Mouse (Mus musculus): ENCODE data around the gene Cela2a. TPM values are rescaled to one million over a fixed set of nuclear protein-coding genes. Genes with fewer than 3 reads are reported as not detected.

The Cela2a gene
- polyA plus RNA-seq, 1 experiment from 2014 or later: 0.18 TPM

DNA sequence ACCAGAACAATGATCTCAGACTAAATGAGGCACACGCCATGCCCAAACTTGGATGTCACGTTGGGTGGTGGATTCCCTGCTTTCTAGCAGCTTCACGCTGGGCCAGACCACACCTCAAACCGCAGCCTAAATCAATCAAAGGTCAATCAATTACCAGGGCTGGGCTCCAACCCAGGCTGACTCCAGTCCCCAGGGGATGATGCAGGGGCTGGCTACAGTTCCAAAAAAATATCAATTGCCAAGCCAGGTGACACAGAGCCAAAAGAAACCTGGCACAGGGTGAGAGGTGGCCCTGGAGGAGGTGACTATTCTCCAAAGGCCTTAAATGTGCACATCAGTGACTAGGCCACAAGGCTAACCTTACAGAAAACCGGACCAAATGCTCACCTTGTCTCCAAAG, 39.6 kb upstream of the Cela2a start:
- Histone ChIP-seq H3K27ac (no peak overlapping the region), H3K27me3 (ENCODE audit: insufficient read depth, low read length) (no peaks in the 10 kb centered on the region), H3K36me3 (ENCODE audit: insufficient read depth, low read length) (no peaks in the 10 kb centered on the region), H3K4me1 (replicated peaks; ENCODE audit: insufficient read depth, low read length) (0 out of 2 replicates have a peak, but pooled peaks cover 3% of the 10 kb centered on the region), H3K4me2 (ENCODE audit: low read length) (no peak overlapping the region), H3K9me3 (replicated peaks; ENCODE audit: low read length) (no peaks in the 10 kb centered on the region), H3K4me3 (replicated peaks; ENCODE audit: low read depth, low read length) (no peak overlapping the region), H3K9ac (ENCODE audit: low read depth, low read length) (no peak overlapping the region)
- WGBS: 96% methylated on average over 5 of the region's 5 CpGs
- ATAC-seq (replicated peaks; ENCODE audit: low FRiP score, low read depth) (no peak), DNase-seq (ENCODE audit: low spot score) (no peak)
- no peak for TF ChIP-seq CTCF (IDR thresholded peaks at IDR 0.05; ENCODE audit: low read depth)

DNA sequence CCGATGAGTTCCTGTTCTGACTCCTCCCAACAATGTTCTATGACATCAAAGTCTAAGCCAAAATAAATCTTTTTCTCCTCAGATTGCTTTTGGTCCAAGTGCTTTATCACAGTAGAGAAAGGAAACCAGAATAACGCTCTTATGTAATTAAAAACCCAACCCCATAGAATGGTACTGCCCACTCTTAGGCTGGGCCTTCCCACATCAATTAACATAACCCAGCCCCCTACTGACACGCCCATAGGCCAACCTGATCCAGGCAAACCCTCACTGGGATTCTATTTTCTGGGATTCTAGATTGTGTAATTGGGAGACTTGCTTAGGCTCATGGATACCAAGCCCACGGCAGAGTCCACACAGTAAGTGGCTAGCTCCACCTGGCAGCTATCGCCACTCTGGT, 39.0 kb upstream of the Cela2a start:
- Histone ChIP-seq H3K27me3 (ENCODE audit: insufficient read depth, low read length) (no peaks in the 10 kb centered on the region), H3K4me3 (replicated peaks; ENCODE audit: low read depth, low read length) (no peak overlapping the region), H3K9me3 (replicated peaks; ENCODE audit: low read length) (no peaks in the 10 kb centered on the region), H3K9ac (ENCODE audit: low read depth, low read length) (no peak overlapping the region), H3K4me1 (replicated peaks; ENCODE audit: insufficient read depth, low read length) (0 out of 2 replicates have a peak, but pooled peaks cover 3% of the 10 kb centered on the region), H3K4me2 (ENCODE audit: low read length) (no peak overlapping the region), H3K27ac (no peak overlapping the region), H3K36me3 (ENCODE audit: insufficient read depth, low read length) (peaks cover 3% of the 10 kb centered on the region; the same call in 1 of the 2 replicates)
- ATAC-seq (replicated peaks; ENCODE audit: low FRiP score, low read depth) (no peak), DNase-seq (ENCODE audit: low spot score) (no peak)
- WGBS: 85% methylated on average over 5 of the region's 5 CpGs
- no peak for TF ChIP-seq CTCF (IDR thresholded peaks at IDR 0.05; ENCODE audit: low read depth)

- Histone ChIP-seq H3K4me2 (ENCODE audit: low read length) (no peak overlapping the region), H3K4me3 (replicated peaks; ENCODE audit: low read depth, low read length) (no peak overlapping the region), H3K27me3 (ENCODE audit: insufficient read depth, low read length) (no peaks in the 10 kb centered on the region), H3K27ac (no peak overlapping the region), H3K4me1 (replicated peaks; ENCODE audit: insufficient read depth, low read length) (0 out of 2 replicates have a peak, but pooled peaks cover 3% of the 10 kb centered on the region), H3K9me3 (replicated peaks; ENCODE audit: low read length) (no peaks in the 10 kb centered on the region), H3K9ac (ENCODE audit: low read depth, low read length) (no peak overlapping the region), H3K36me3 (ENCODE audit: insufficient read depth, low read length) (peaks cover 4% of the 10 kb centered on the region; the same call in 1 of the 2 replicates)
- DNase-seq (ENCODE audit: low spot score) (no peak), ATAC-seq (replicated peaks; ENCODE audit: low FRiP score, low read depth) (no peak)
- WGBS: 89% methylated on average over 8 of the region's 8 CpGs
- TF ChIP-seq CTCF (IDR thresholded peaks at IDR 0.05; ENCODE audit: low read depth): no peak
These were observed 38.5 kb upstream of the Cela2a start for GRCm38 (mm10) chr4:141864506-141864905.

DNA sequence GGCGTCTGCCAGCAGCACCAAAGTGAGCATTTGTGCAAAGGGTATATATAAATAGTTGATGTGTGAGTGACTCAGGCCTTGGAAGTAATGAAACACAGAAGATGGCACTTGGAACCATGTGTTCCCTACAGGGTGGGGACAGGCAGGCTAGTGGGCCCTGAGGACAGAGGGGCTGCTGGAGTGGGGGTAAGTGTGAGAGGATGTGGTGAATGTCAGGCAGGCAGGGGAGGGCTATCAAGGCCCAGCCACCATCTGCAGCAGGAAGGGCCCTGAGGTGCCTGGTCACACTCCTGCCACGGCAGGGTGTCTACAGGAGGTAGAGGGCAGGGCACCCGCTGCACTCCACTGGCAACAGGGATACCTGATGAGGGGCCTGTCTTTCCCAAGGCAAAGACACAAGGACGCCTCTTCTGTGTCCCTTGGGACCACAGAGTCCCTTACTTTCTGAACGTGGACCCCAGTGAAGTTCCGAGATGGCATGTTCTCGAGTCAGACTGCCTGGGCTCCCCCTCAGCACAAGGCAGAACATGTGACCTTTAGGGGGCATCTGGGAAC, 37.8 kb upstream of the Cela2a start:
- DNase-seq (ENCODE audit: low spot score) (no peak), ATAC-seq (replicated peaks; ENCODE audit: low FRiP score, low read depth) (no peak)
- Histone ChIP-seq H3K4me1 (replicated peaks; ENCODE audit: insufficient read depth, low read length) (0 out of 2 replicates have a peak, but pooled peaks cover 3% of the 10 kb centered on the region), H3K4me3 (replicated peaks; ENCODE audit: low read depth, low read length) (no peak overlapping the region), H3K9ac (ENCODE audit: low read depth, low read length) (no peak overlapping the region), H3K27me3 (ENCODE audit: insufficient read depth, low read length) (no peaks in the 10 kb centered on the region), H3K9me3 (replicated peaks; ENCODE audit: low read length) (no peaks in the 10 kb centered on the region), H3K4me2 (ENCODE audit: low read length) (no peak overlapping the region), H3K27ac (no peak overlapping the region), H3K36me3 (ENCODE audit: insufficient read depth, low read length) (peaks cover 4% of the 10 kb centered on the region; the same call in 1 of the 2 replicates)
- 85% methylated on average over 7 of the region's 7 CpGs for WGBS
- TF ChIP-seq CTCF (IDR thresholded peaks at IDR 0.05; ENCODE audit: low read depth): no peak

DNA sequence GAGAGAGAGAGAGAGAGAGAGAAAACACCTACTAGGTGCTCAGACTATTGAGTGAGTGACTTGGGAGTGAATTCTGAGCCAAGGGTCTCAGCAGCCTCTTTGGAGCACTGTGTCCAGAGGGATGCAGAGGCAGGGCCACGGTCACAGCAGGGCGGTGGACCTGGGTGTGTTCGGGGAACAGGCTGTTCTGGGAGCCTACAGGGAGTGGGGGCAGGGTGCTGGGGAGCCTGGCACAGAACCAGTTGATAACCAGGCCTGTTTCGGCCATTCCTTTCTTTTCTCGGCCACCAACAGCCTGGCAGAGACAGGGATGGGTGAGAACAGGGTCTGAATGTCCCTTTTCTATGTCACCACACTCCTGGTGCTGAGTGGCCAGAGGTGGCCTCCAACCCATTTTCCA, 36.9 kb upstream of the Cela2a start:
- no peak overlapping the region for H3K4me3 ChIP-seq (replicated peaks; ENCODE audit: low read depth, low read length)
- 86% methylated on average over 5 of the region's 5 CpGs for WGBS
- no peak for DNase-seq (ENCODE audit: low spot score)
- 0 out of 2 replicates have a peak, but pooled peaks cover 3% of the 10 kb centered on the region for H3K4me1 ChIP-seq (replicated peaks; ENCODE audit: insufficient read depth, low read length)
- H3K9me3 ChIP-seq (replicated peaks; ENCODE audit: low read length): no peaks in the 10 kb centered on the region
- H3K36me3 ChIP-seq (ENCODE audit: insufficient read depth, low read length): peaks cover 8% of the 10 kb centered on the region; the same call in 1 of the 2 replicates
- ATAC-seq (replicated peaks; ENCODE audit: low FRiP score, low read depth): no peak
- no peak overlapping the region for H3K4me2 ChIP-seq (ENCODE audit: low read length)
- no peak for TF ChIP-seq CTCF (IDR thresholded peaks at IDR 0.05; ENCODE audit: low read depth)
- H3K27me3 ChIP-seq (ENCODE audit: insufficient read depth, low read length): no peaks in the 10 kb centered on the region
- no peak overlapping the region for H3K27ac ChIP-seq
- no peak overlapping the region for H3K9ac ChIP-seq (ENCODE audit: low read depth, low read length)

- DNase-seq (ENCODE audit: low spot score) (no peak), ATAC-seq (replicated peaks; ENCODE audit: low FRiP score, low read depth) (no peak)
- 78% methylated on average over 17 of the region's 17 CpGs for WGBS
- Histone ChIP-seq H3K4me3 (replicated peaks; ENCODE audit: low read depth, low read length) (no peak overlapping the region), H3K4me2 (ENCODE audit: low read length) (no peak overlapping the region), H3K27ac (no peak overlapping the region), H3K9me3 (replicated peaks; ENCODE audit: low read length) (no peaks in the 10 kb centered on the region), H3K4me1 (replicated peaks; ENCODE audit: insufficient read depth, low read length) (no peaks in the 10 kb centered on the region), H3K9ac (ENCODE audit: low read depth, low read length) (no peak overlapping the region), H3K27me3 (ENCODE audit: insufficient read depth, low read length) (no peaks in the 10 kb centered on the region), H3K36me3 (ENCODE audit: insufficient read depth, low read length) (peaks cover 8% of the 10 kb centered on the region; the same call in 1 of the 2 replicates)
- TF ChIP-seq CTCF (IDR thresholded peaks at IDR 0.05; ENCODE audit: low read depth): no peak
These were observed 35.8 kb upstream of the Cela2a start for GRCm38 (mm10) chr4:141861591-141862295.

Data from kidney, postnatal 0 days (tissue).